Mouse (Mus musculus): ENCODE measurements around the gene St3gal6. TPM values are rescaled to one million over a fixed set of nuclear protein-coding genes. Genes with fewer than 3 reads are reported as not detected.

The St3gal6 gene
- polyA plus RNA-seq, 1 experiment = 254 TPM

- no peak for TF ChIP-seq GATA1 (IDR thresholded peaks at IDR 0.05; ENCODE audit: low read length)
Measured at GRCm38 (mm10) chr16:58430246-58430645, 93.8 kb downstream of the St3gal6 start.

- TF ChIP-seq GATA1 (IDR thresholded peaks at IDR 0.05; ENCODE audit: low read length) = no peak
Measured at GRCm38 (mm10) chr16:58421696-58422354, 102.2 kb downstream of the St3gal6 start.

Other genes starting within 250 kb of the St3gal6 start
- gene Dcbld2, start 115.8 kb downstream of the St3gal6 start, polyA plus RNA-seq (2012) = 2.1 and 2.5 TPM in 2 replicates
- gene Gm813, start 92.7 kb upstream of the St3gal6 start, polyA plus RNA-seq (2012) = not detected in 2 replicates
- not detected in 2 replicates for gene E330017A01Rik, start 114.5 kb upstream of the St3gal6 start, polyA plus RNA-seq (2012)
- gene Cpox, start 146.0 kb upstream of the St3gal6 start, polyA plus RNA-seq (2012) = 192 and 206 TPM in 2 replicates
- not detected in 2 replicates for gene Gpr15, start 194.8 kb upstream of the St3gal6 start, polyA plus RNA-seq (2012)
- 2.5 and 2.6 TPM in 2 replicates for gene Cldnd1, start 203.7 kb upstream of the St3gal6 start, polyA plus RNA-seq (2012)
- gene Olfr172, start 238.9 kb upstream of the St3gal6 start, polyA plus RNA-seq (2012) = not detected in 2 replicates